Mouse (Mus musculus): ENCODE results near the gene Rnf180. TPM values are rescaled to one million over a fixed set of nuclear protein-coding genes. Genes with fewer than 3 reads are reported as not detected.
"Not testable (repeated sequence)": the region's sequence is repeated elsewhere in the genome, so short reads cannot be mapped to it uniquely, and the experiment has no call there.

Rnf180 gene
- 7.0 and 9.4 TPM in 2 replicates for polyA plus RNA-seq (2014; fragmentation: Nextera tagmentation; extraction: Ambion mirVana)

- peak within 1 kb of the TSS; percentile 85 for H3K4me3 ChIP-seq (ENCODE audit: low read depth, low read length)
- ATAC-seq (ENCODE audit: insufficient read depth, low FRiP score, low TSS enrichment): no peak
- no peak for DNase-seq (ENCODE audit: low spot score)
- H3K27me3 ChIP-seq (ENCODE audit: control insufficient read depth, insufficient read depth, low read length): no peaks in the 10 kb centered on the region
- peak within 1 kb of the TSS; percentile 91 for H3K9ac ChIP-seq (ENCODE audit: low read length)
- no peaks in the 10 kb centered on the region for H3K9me3 ChIP-seq (ENCODE audit: control insufficient read depth, low read length)
- WGBS: 48% methylated on average over 11 of the region's 11 CpGs
- peak within 1 kb of the TSS; percentile 27; the same call in 1 of the 2 replicates for H3K27ac ChIP-seq (ENCODE audit: low read depth, low read length)
- H3K4me1 ChIP-seq (ENCODE audit: control insufficient read depth, insufficient read depth, low read length): no peaks in the 10 kb centered on the region
- peak within 1 kb of the TSS; percentile 83 for H3K4me2 ChIP-seq (ENCODE audit: low read depth)
- H3K36me3 ChIP-seq (ENCODE audit: control insufficient read depth, insufficient read depth, low read length): no peaks in the 10 kb centered on the region
Measured at GRCm38 (mm10) chr13:105294715-105295114, at the start of gene Rnf180. Rnf180 (minus strand) TSS chr13:105294815.

GRCm38 (mm10) chr13:105331199-105331968 is 36.8 kb upstream of the Rnf180 start:
- ATAC-seq (ENCODE audit: insufficient read depth, low FRiP score, low TSS enrichment) (no peak), DNase-seq (ENCODE audit: low spot score) (no peak)
- Histone ChIP-seq H3K9me3 (ENCODE audit: control insufficient read depth, low read length) (no peaks in the 10 kb centered on the region), H3K4me2 (ENCODE audit: low read depth) (no peak overlapping the region), H3K27ac (ENCODE audit: low read depth, low read length) (no peak overlapping the region), H3K36me3 (ENCODE audit: control insufficient read depth, insufficient read depth, low read length) (no peaks in the 10 kb centered on the region), H3K4me1 (ENCODE audit: control insufficient read depth, insufficient read depth, low read length) (no peaks in the 10 kb centered on the region), H3K9ac (ENCODE audit: low read length) (no peak overlapping the region), H3K27me3 (ENCODE audit: control insufficient read depth, insufficient read depth, low read length) (no peaks in the 10 kb centered on the region), H3K4me3 (ENCODE audit: low read depth, low read length) (no peak overlapping the region)
- 76% methylated on average over 5 of the region's 5 CpGs for WGBS

GRCm38 (mm10) chr13:105326946-105327345 is 32.3 kb upstream of the Rnf180 start:
- H3K4me1 ChIP-seq (ENCODE audit: control insufficient read depth, insufficient read depth, low read length): no peaks in the 10 kb centered on the region
- no peak overlapping the region for H3K4me3 ChIP-seq (ENCODE audit: low read depth, low read length)
- no peak for ATAC-seq (ENCODE audit: insufficient read depth, low FRiP score, low TSS enrichment)
- H3K4me2 ChIP-seq (ENCODE audit: low read depth): no peak overlapping the region
- 92% methylated on average over 1 of the region's 1 CpGs for WGBS
- DNase-seq (ENCODE audit: low spot score): no peak
- H3K9ac ChIP-seq (ENCODE audit: low read length): no peak overlapping the region
- no peak overlapping the region for H3K27ac ChIP-seq (ENCODE audit: low read depth, low read length)
- H3K36me3 ChIP-seq (ENCODE audit: control insufficient read depth, insufficient read depth, low read length): no peaks in the 10 kb centered on the region
- H3K27me3 ChIP-seq (ENCODE audit: control insufficient read depth, insufficient read depth, low read length): no peaks in the 10 kb centered on the region
- H3K9me3 ChIP-seq (ENCODE audit: control insufficient read depth, low read length): no peaks in the 10 kb centered on the region

GRCm38 (mm10) chr13:105316926-105317325 is 22.3 kb upstream of the Rnf180 start:
- DNase-seq (ENCODE audit: low spot score): no peak
- Histone ChIP-seq H3K9ac (ENCODE audit: low read length) (no peak overlapping the region), H3K36me3 (ENCODE audit: control insufficient read depth, insufficient read depth, low read length) (no peaks in the 10 kb centered on the region), H3K4me2 (ENCODE audit: low read depth) (no peak overlapping the region), H3K9me3 (ENCODE audit: control insufficient read depth, low read length) (no peaks in the 10 kb centered on the region), H3K27me3 (ENCODE audit: control insufficient read depth, insufficient read depth, low read length) (no peaks in the 10 kb centered on the region), H3K27ac (ENCODE audit: low read depth, low read length) (no peak overlapping the region), H3K4me3 (ENCODE audit: low read depth, low read length) (no peak overlapping the region), H3K4me1 (ENCODE audit: control insufficient read depth, insufficient read depth, low read length) (no peaks in the 10 kb centered on the region)
- WGBS: 88% methylated on average over 1 of the region's 1 CpGs
- ATAC-seq (ENCODE audit: insufficient read depth, low FRiP score, low TSS enrichment): no peak

- no peaks in the 10 kb centered on the region for H3K4me1 ChIP-seq (ENCODE audit: control insufficient read depth, insufficient read depth, low read length)
- 87% methylated on average over 6 of the region's 6 CpGs for WGBS
- H3K9me3 ChIP-seq (ENCODE audit: control insufficient read depth, low read length): no peaks in the 10 kb centered on the region
- H3K27ac ChIP-seq (ENCODE audit: low read depth, low read length): no peak overlapping the region
- no peak overlapping the region for H3K4me3 ChIP-seq (ENCODE audit: low read depth, low read length)
- no peaks in the 10 kb centered on the region for H3K36me3 ChIP-seq (ENCODE audit: control insufficient read depth, insufficient read depth, low read length)
- H3K9ac ChIP-seq (ENCODE audit: low read length): no peak overlapping the region
- DNase-seq (ENCODE audit: low spot score) (no peak), ATAC-seq (ENCODE audit: insufficient read depth, low FRiP score, low TSS enrichment) (no peak)
- H3K27me3 ChIP-seq (ENCODE audit: control insufficient read depth, insufficient read depth, low read length): no peaks in the 10 kb centered on the region
- no peak overlapping the region for H3K4me2 ChIP-seq (ENCODE audit: low read depth)
Measured at GRCm38 (mm10) chr13:105316009-105316408, 21.4 kb upstream of the Rnf180 start.

GRCm38 (mm10) chr13:105312763-105313162 is 18.1 kb upstream of the Rnf180 start:
- H3K4me3 ChIP-seq (ENCODE audit: low read depth, low read length): no peak overlapping the region
- H3K9ac ChIP-seq (ENCODE audit: low read length): no peak overlapping the region
- no peak for DNase-seq (ENCODE audit: low spot score)
- no peak overlapping the region for H3K27ac ChIP-seq (ENCODE audit: low read depth, low read length)
- H3K4me1 ChIP-seq (ENCODE audit: control insufficient read depth, insufficient read depth, low read length): no peaks in the 10 kb centered on the region
- no peaks in the 10 kb centered on the region for H3K36me3 ChIP-seq (ENCODE audit: control insufficient read depth, insufficient read depth, low read length)
- WGBS: 85% methylated on average over 6 of the region's 6 CpGs
- ATAC-seq (ENCODE audit: insufficient read depth, low FRiP score, low TSS enrichment): no peak
- H3K27me3 ChIP-seq (ENCODE audit: control insufficient read depth, insufficient read depth, low read length): no peaks in the 10 kb centered on the region
- no peaks in the 10 kb centered on the region for H3K9me3 ChIP-seq (ENCODE audit: control insufficient read depth, low read length)
- H3K4me2 ChIP-seq (ENCODE audit: low read depth): no peak overlapping the region

GRCm38 (mm10) chr13:105310562-105310961 is 15.9 kb upstream of the Rnf180 start:
- not testable (repeated sequence) for H3K27me3 ChIP-seq (ENCODE audit: control insufficient read depth, insufficient read depth, low read length); H3K27ac ChIP-seq (ENCODE audit: low read depth, low read length); H3K36me3 ChIP-seq (ENCODE audit: control insufficient read depth, insufficient read depth, low read length); H3K4me1 ChIP-seq (ENCODE audit: control insufficient read depth, insufficient read depth, low read length); H3K9ac ChIP-seq (ENCODE audit: low read length); H3K4me3 ChIP-seq (ENCODE audit: low read depth, low read length); H3K4me2 ChIP-seq (ENCODE audit: low read depth); DNase-seq (ENCODE audit: low spot score); ATAC-seq (ENCODE audit: insufficient read depth, low FRiP score, low TSS enrichment); H3K9me3 ChIP-seq (ENCODE audit: control insufficient read depth, low read length)
- WGBS: 84% methylated on average over 4 of the region's 4 CpGs

- Histone ChIP-seq H3K9me3 (ENCODE audit: control insufficient read depth, low read length) (no peaks in the 10 kb centered on the region), H3K4me1 (ENCODE audit: control insufficient read depth, insufficient read depth, low read length) (no peaks in the 10 kb centered on the region), H3K27ac (ENCODE audit: low read depth, low read length) (no peak overlapping the region), H3K9ac (ENCODE audit: low read length) (no peak overlapping the region), H3K27me3 (ENCODE audit: control insufficient read depth, insufficient read depth, low read length) (no peaks in the 10 kb centered on the region), H3K36me3 (ENCODE audit: control insufficient read depth, insufficient read depth, low read length) (no peaks in the 10 kb centered on the region), H3K4me3 (ENCODE audit: low read depth, low read length) (no peak overlapping the region), H3K4me2 (ENCODE audit: low read depth) (no peak overlapping the region)
- no peak for ATAC-seq (ENCODE audit: insufficient read depth, low FRiP score, low TSS enrichment)
- WGBS: 91% methylated on average over 2 of the region's 2 CpGs
- no peak for DNase-seq (ENCODE audit: low spot score)
Measured at GRCm38 (mm10) chr13:105305513-105305912, 10.9 kb upstream of the Rnf180 start.

GRCm38 (mm10) chr13:105304054-105304453 is 9.4 kb upstream of the Rnf180 start:
- no peaks in the 10 kb centered on the region for H3K36me3 ChIP-seq (ENCODE audit: control insufficient read depth, insufficient read depth, low read length)
- H3K9me3 ChIP-seq (ENCODE audit: control insufficient read depth, low read length): no peaks in the 10 kb centered on the region
- 60% methylated on average over 4 of the region's 4 CpGs for WGBS
- H3K4me2 ChIP-seq (ENCODE audit: low read depth): no peak overlapping the region
- no peak overlapping the region for H3K9ac ChIP-seq (ENCODE audit: low read length)
- H3K4me1 ChIP-seq (ENCODE audit: control insufficient read depth, insufficient read depth, low read length): no peaks in the 10 kb centered on the region
- H3K4me3 ChIP-seq (ENCODE audit: low read depth, low read length): no peak overlapping the region
- H3K27me3 ChIP-seq (ENCODE audit: control insufficient read depth, insufficient read depth, low read length): no peaks in the 10 kb centered on the region
- no peak overlapping the region for H3K27ac ChIP-seq (ENCODE audit: low read depth, low read length)
- ATAC-seq (ENCODE audit: insufficient read depth, low FRiP score, low TSS enrichment) (no peak), DNase-seq (ENCODE audit: low spot score) (no peak)
